Mouse (Mus musculus): ENCODE data around the gene Cdc42ep3.

Cdc42ep3 gene

DNA sequence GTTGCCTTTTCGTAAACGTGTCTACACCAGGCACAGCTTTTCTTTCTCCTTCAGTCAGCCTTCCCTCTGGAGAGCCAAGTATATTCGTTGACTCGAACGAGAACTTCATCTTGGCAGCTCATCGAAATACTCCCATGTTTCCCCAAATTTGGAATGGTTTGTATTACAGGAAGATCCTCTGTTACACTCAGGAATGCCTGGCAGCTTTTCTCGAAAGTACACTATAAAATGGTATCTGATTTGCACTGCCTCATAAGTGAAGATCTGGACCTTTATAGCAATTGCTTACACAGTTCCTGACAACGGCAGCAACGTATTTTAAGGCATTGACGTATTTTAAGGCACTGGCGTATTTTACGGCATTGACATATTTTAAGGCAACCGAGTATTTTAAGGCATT is 67.6 kb downstream of the Cdc42ep3 start:
- DNase-seq (ENCODE audit: low spot score), result no peak

DNA sequence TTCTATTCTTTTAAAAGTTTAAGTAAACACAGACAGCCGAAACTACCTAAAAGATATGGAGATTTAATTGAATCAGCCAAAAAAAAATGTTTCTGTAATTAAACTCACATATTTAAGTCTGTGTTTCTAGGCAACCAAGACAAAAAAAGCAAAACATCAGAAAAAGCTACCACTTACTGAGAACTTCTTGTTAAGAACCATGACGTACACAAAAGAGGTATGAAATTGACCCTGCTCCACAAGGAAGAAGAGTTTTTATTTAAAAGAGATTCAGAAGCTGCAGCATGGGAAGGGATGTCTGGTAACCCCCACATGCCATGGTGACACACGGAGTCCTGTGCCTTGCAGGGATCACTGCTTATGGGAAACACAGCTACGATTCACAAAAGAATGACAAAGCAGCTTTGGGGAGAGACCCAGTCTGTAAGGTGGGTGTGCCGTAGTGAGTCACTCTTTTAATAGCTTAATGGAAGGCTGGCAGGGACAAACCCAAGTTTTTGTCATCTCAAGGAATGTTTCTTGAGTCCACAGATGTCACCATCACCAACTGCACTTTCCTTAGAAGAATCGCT is 69.8 kb downstream of the Cdc42ep3 start:
- DNase-seq (ENCODE audit: low spot score), result no peak

Data from ovary, postnatal 14 days (tissue).